Mouse (Mus musculus) kidney, embryonic 16.5 days (tissue): ENCODE measurements around the gene Sult1a1. TPM values are rescaled to one million over a fixed set of nuclear protein-coding genes. Genes with fewer than 3 reads are reported as not detected.
A peak's percentile ranks its signal among the peaks of the same experiment; 100 is the strongest.

Experiments used
- ATAC-seq: fragments of 200-750 bp; cut with Nextera tagmentation; 2 replicates; pipeline ENCODE4 v1.8.0; 2017; ENCODE audit warnings: moderate TSS enrichment; ENCODE audit not compliant: low FRiP score, low TSS enrichment
- H3K27ac ChIP-seq: fragments of 300-500 bp; sonication (generic); 2 replicates; pipeline ENCODE4 v1.5.1; 2014; ENCODE audit warnings: low read length
- H3K27me3 ChIP-seq: fragments of 300-500 bp; sonication (generic); 2 replicates; pipeline ENCODE4 v1.6.1; 2014; ENCODE audit warnings: low read length, control low read depth, mixed read lengths; ENCODE audit not compliant: insufficient read depth
- H3K36me3 ChIP-seq: fragments of 300-500 bp; sonication (generic); 2 replicates; pipeline ENCODE4 v1.6.1; 2014; ENCODE audit warnings: low read length, control low read depth, mixed read lengths; ENCODE audit not compliant: insufficient read depth
- H3K4me1 ChIP-seq: fragments of 300-500 bp; sonication (generic); 2 replicates; pipeline ENCODE4 v1.6.1; 2014; ENCODE audit warnings: low read length, control low read depth, mixed read lengths; ENCODE audit not compliant: insufficient read depth
- H3K4me2 ChIP-seq: fragments of 300-500 bp; sonication (generic); replicated peaks from 2 replicates; pipeline ENCODE4 v1.6.1; 2014; ENCODE audit warnings: low read depth, low read length
- H3K4me3 ChIP-seq: fragments of 300-500 bp; sonication (generic); 2 replicates; pipeline ENCODE4 v1.5.1; 2014; ENCODE audit warnings: mild to moderate bottlenecking, low read length
- H3K9ac ChIP-seq: fragments of 300-500 bp; sonication (generic); replicated peaks from 2 replicates; pipeline ENCODE4 v1.6.1; 2014; ENCODE audit warnings: low read length
- H3K9me3 ChIP-seq: fragments of 300-500 bp; sonication (generic); 2 replicates; pipeline ENCODE4 v1.6.1; 2016; ENCODE audit warnings: low read length, control low read depth
- WGBS: fragments of 180-500 bp; shearing (Covaris S2); extraction: QIAGEN DNeasy Blood & Tissue Kit; methylation state at CpG from one replicate; pipeline ENCODE4 v1.1.7; 2014; 5-methylcytosine and 5-hydroxymethylcytosine counted together
- polyA plus RNA-seq: library from polyadenylated mRNA; unstranded; fragments of >200 nt; fragmentation: Nextera tagmentation; extraction: Ambion mirVana; gene quantifications from 2 replicates; pipeline ENCODE4 v1.2.1, GENCODE M21; 2015

Gene Sult1a1
- polyA plus RNA-seq, 1 experiment from 2014 or later: 9.4 TPM

DNA sequence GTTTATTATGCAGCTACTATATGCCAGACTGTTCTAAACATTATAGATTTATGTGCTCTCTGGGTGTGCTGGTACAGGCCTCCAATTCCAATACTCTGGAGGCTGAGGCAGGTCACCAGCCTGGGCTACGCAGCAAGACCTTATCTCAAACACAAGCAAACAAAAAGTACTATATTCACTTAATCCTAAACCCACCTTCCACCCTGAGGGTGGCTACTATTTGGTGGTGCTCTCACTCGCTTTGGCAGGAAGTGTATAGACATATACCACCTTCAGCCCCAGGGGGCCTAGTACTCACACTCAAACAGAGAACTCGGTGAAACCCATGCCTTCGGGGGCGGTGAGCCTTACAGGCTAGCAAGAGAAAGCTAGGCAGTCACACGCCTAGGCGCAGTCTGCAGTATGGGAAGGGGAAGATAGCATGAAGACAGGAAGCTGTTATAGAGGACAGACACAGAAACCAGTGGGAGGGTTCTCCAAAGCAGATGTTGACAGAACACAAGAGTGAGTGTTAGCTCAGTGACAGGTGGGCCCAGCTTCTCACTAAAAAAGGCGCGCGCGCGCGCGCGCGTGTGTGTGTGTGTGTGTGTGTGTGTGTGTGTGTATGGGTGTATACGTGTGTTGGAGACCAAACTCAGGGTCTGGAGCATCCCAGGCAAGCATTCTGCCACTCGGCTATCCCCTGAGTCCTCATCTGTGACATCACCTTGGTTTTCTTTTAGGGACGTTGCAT, 31.4 kb upstream of the Sult1a1 start, which contains the start of gene Coro1a:
Gene Coro1a (minus strand): TSS at position 346 of the 733 bp plus-strand sequence.
- H3K27me3 ChIP-seq: peaks cover 19% of the 10 kb centered on the region
- peaks cover 11% of the 10 kb centered on the region for H3K4me1 ChIP-seq
- 87% methylated on average over 12 of the region's 19 CpGs for whole genome bisulfite sequencing
- H3K36me3 ChIP-seq: no peaks in the 10 kb centered on the region
- H3K4me3 ChIP-seq: no peak within 1 kb of the TSS
- no peak within 1 kb of the TSS for H3K4me2 ChIP-seq
- H3K9me3 ChIP-seq: peaks cover 5% of the 10 kb centered on the region; the same call in 1 of the 2 replicates
- no peak for ATAC-seq
- H3K9ac ChIP-seq: no peak within 1 kb of the TSS
- H3K27ac ChIP-seq: no peak within 1 kb of the TSS

DNA sequence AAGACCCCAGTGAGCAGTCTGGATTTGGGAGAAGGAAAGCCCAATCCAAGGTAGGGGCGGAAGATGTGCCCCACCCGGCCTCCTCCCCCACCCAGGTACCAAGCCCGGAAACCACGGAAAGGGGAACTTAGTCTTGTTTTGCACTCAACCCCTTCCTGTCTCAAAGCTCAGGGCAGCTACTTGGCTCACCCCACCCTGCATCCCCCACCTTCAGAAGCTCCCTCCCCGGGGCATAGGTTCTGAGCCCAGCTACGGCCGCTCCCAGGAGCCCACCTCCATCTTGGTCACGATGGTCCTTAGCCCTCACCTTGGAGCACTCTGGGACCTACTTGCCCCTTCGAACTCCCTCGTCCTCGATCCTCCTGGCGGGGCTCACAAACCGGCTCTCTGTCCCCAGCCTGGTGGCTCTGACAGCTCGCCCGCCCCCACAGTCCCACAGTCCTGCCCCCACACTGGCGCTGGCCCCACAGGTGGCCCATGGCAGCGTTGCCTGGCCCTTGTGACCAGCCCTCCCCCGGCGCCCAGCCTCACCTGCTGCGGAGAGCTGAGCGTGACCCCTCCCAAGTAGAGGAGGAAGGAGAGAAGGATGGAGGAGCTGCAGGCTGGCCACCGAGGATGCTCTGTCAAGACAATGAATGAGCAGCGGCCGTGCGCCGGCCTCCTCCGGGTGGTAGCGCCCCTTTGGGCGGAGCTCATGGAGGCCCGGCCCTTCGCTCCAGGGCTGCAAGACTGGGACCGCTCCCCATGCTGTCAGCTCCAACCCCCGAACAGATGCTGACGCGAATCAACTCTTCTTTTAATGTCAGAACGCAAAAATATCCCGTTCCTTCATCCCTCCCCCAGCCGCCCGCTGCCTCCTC, 28.1 kb upstream of the Sult1a1 start:
- Histone ChIP-seq H3K9ac (peak overlapping the region; percentile 62), H3K4me1 (peaks cover 13% of the 10 kb centered on the region), H3K9me3 (peaks cover 4% of the 10 kb centered on the region; the same call in 1 of the 2 replicates), H3K27me3 (peaks cover 19% of the 10 kb centered on the region), H3K36me3 (no peaks in the 10 kb centered on the region), H3K4me2 (peak overlapping the region; percentile 90), H3K27ac (no peak overlapping the region), H3K4me3 (peak overlapping the region; percentile 49)
- peak; percentile 64; the same call in 1 of the 2 replicates for ATAC-seq
- WGBS: 2% methylated on average over 39 of the region's 39 CpGs

DNA sequence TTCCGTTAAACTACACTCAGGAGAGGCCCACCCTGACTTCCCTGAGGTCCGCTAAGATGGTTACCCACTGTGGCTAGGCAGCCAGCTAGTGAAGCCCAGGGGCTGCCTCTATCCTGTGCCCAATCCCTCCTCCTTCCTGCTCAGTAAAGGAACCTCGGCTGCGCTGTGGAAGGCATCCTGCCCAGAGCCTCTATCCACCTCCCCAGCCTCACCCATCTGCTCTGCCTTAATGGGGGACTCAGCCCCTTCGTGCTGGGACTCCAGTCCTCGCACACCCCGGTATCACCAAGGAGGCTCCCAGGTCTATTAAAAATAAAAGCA, 27.5 kb upstream of the Sult1a1 start:
- Histone ChIP-seq H3K4me1 (peaks cover 13% of the 10 kb centered on the region), H3K4me2 (peak overlapping the region; percentile 90; the same call in 1 of the 2 replicates), H3K4me3 (peak overlapping the region; percentile 49), H3K27me3 (peaks cover 19% of the 10 kb centered on the region), H3K9me3 (no peaks in the 10 kb centered on the region), H3K27ac (no peak overlapping the region), H3K36me3 (no peaks in the 10 kb centered on the region), H3K9ac (peak overlapping the region; percentile 62; the same call in 1 of the 2 replicates)
- WGBS: 11% methylated on average over 7 of the region's 7 CpGs
- ATAC-seq: no peak

DNA sequence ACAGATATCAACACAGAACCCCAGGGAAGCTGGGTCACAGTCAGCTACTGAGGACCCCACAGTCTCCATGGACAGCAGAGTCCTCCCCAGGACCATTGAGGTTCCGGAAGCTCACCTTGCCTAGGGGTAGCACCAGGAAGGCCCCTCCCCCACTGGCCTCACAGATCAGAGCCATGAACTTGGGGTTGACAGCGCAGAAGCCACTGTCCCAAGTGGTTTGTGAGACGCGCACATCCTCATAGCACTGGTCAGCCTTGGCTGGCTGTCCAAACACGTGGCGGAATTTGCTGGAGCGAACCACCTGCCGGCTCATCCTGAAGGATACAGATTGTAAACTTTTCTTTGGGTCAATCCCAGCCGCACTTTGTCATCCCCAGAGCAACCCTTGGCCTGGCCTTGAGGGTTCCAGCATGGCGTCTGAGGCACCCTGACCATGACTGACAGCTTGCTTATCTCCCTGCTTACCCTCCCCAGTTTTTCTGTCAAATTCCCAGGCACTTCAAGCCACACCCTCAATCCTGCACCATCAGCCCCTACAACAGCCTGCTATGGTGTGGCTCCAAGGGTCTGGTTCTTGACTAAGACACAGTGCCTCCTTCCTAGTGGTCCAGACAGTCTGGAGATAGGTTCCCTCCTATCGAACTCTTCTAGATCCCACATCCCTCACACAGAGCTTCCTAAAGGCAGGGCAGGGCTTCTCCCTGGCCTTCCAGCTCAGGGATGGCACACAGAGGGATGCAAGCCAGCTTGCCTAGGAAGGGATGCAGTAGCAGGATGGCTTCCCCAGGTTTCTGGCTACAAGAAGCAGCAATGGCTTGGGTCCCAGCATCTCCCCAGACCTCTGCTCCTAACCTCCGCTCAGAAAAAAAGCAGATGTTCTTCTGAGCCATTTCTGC, 26.9 kb upstream of the Sult1a1 start:
- Histone ChIP-seq H3K4me1 (peaks cover 13% of the 10 kb centered on the region), H3K27ac (no peak overlapping the region), H3K9me3 (no peaks in the 10 kb centered on the region), H3K9ac (no peak overlapping the region), H3K4me2 (no peak overlapping the region), H3K4me3 (peak overlapping the region; percentile 49; the same call in 1 of the 2 replicates), H3K27me3 (peaks cover 19% of the 10 kb centered on the region), H3K36me3 (no peaks in the 10 kb centered on the region)
- ATAC-seq: no peak
- 75% methylated on average over 12 of the region's 12 CpGs for WGBS

DNA sequence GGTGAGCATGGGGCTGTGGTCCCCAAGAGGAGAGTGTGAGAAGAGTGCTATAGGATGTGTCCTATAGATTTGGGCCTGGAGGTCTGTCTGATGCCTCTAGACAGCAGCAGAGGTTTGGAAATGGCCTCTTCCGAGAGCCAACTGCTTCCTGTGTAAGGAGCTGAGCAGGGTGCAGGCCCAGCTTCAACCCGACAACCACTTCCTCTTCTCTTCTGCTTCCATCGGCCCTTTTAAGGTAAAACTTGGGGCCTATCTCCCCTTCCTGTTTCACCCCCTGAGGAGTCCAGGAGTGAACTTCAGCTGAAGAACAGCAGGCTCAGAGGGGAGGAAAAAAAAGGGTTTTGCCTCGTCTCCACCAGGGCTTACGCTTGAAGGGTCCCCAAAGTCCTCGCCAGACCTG, 26.1 kb upstream of the Sult1a1 start:
- H3K4me2 ChIP-seq: no peak overlapping the region
- H3K9me3 ChIP-seq: no peaks in the 10 kb centered on the region
- H3K36me3 ChIP-seq: no peaks in the 10 kb centered on the region
- WGBS: 74% methylated on average over 6 of the region's 6 CpGs
- peaks cover 19% of the 10 kb centered on the region for H3K27me3 ChIP-seq
- no peak overlapping the region for H3K27ac ChIP-seq
- peaks cover 13% of the 10 kb centered on the region for H3K4me1 ChIP-seq
- no peak overlapping the region for H3K9ac ChIP-seq
- H3K4me3 ChIP-seq: no peak overlapping the region
- no peak for ATAC-seq

DNA sequence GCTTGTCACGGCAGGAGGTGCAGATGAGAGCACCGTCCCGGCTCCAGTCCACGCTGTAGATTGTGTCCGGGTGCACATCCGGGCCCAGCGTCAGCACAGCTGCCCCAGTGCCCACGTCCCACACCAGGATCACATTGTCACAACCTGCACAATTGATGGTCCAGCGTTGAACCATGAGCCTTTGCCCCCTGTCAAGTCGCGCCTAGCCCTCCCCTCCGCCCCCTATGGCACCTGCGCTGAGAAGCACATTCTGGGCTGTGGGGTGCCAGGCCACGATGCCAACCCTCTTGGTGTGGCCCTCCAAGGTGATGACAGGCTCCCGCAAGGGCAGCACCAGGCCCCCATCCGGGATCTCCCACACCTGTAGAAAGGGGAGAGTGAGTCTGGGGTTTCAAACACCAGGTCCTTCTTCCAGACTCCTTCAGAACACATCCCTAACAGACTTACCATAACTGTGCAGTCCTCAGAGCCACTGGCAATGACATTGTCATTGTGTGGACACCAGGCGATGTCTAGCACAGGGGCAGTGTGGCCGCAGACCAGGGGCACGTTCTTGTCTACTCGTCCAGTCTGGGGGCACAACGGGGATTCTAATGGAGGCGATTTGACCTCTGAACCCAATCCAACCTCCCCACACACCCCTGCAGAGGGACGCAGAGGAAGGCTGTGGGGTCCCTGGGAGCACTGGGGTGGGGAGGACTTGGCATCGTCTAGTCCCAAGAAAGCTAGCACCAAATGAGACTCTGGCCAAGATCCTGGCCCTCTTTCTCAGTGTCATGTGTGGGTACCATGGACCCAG, 25.5 kb upstream of the Sult1a1 start:
- no peaks in the 10 kb centered on the region for H3K36me3 ChIP-seq
- no peak overlapping the region for H3K4me3 ChIP-seq
- peaks cover 19% of the 10 kb centered on the region for H3K27me3 ChIP-seq
- H3K4me1 ChIP-seq: peaks cover 19% of the 10 kb centered on the region
- H3K9me3 ChIP-seq: no peaks in the 10 kb centered on the region
- 0 out of 2 replicates have a peak overlapping the region, but pooled peaks have one; percentile 48 for H3K9ac ChIP-seq
- peak overlapping the region; percentile 36 for H3K4me2 ChIP-seq
- 56% methylated on average over 24 of the region's 24 CpGs for WGBS
- ATAC-seq: 0 out of 2 replicates have a peak, but pooled peaks have one; percentile 15
- no peak overlapping the region for H3K27ac ChIP-seq

DNA sequence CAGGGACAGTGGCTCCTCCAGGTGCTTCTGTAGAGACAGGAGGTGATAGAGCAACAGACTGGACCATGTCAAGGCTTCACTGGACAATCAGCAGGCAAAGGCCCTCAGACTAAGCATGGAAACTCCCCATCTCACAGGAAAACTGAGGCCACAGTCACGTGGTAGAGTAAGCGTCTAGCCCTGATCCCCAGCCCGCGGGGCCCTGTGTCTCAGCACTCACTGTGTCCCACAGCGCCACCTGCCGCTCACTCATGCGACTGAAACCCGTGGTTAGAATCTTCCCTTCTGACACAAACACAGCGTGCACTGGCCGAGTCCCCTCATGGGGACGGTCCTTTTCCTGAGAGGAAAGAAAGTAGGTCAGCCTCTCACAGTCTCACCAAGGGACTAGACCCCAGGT, 24.8 kb upstream of the Sult1a1 start:
- no peak overlapping the region for H3K27ac ChIP-seq

DNA sequence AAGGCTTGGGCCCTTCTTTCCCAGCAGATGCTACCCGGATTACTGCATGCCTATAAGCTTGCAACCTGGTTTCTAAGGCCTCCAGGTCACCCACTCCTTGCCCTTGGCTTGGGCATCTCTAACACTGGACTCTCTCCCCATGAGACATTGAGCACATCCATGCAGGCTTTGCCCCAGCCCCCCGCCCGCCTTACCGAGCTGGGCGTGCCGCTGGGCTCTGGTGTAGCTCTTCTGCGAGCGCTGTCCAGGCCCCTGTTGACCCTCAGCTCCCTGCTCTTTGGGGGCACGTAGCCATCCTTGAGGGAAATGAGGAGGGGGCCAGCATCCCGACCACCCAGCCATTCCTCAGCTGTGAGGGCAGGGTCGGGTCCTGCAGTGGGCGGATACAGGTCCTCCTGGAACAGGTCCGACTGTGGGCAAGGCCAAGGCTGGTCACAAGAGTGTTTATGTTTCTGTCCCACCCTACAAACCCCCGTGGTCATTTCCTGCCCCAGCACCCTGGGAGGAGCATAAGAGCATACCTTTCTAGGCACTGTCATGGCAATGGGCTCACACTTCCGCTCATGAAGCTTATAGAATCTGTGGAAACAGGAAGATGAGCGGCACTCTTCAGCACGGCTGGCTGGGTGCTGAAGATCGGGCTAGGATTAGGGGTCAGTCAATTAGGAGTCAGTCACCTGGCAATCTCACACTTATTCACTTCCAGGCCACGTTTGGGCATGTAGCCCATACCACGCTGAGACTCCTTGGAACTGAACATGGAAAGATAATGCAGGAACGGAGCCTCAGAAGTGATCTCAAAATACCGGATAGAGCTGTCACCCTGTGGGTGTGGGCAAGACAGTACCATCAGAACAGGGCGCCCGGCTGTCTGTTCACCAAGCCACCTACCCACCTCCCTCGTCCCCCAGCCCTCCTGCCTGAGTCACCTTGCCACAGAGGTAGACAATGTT, 24.1 kb upstream of the Sult1a1 start:
- H3K9me3 ChIP-seq: no peaks in the 10 kb centered on the region
- no peaks in the 10 kb centered on the region for H3K36me3 ChIP-seq
- whole genome bisulfite sequencing: 81% methylated on average over 25 of the region's 25 CpGs
- H3K27me3 ChIP-seq: peaks cover 17% of the 10 kb centered on the region
- ATAC-seq: no peak
- H3K9ac ChIP-seq: no peak overlapping the region
- H3K27ac ChIP-seq: no peak overlapping the region
- H3K4me1 ChIP-seq: peaks cover 25% of the 10 kb centered on the region
- no peak overlapping the region for H3K4me2 ChIP-seq
- H3K4me3 ChIP-seq: no peak overlapping the region

More for the DNA sequence above, 24.8 kb upstream of the Sult1a1 start:
- peak; percentile 52; the same call in 1 of the 2 replicates for ATAC-seq
- Histone ChIP-seq H3K9ac (0 out of 2 replicates have a peak overlapping the region, but pooled peaks have one; percentile 48), H3K27me3 (peaks cover 19% of the 10 kb centered on the region), H3K4me3 (no peak overlapping the region; the same call in 1 of the 2 replicates), H3K4me2 (peak overlapping the region; percentile 36), H3K36me3 (no peaks in the 10 kb centered on the region), H3K9me3 (no peaks in the 10 kb centered on the region), H3K4me1 (peaks cover 25% of the 10 kb centered on the region)
- 2% methylated on average over 11 of the region's 11 CpGs for WGBS
